Mouse (Mus musculus): Measurements from ENCODE around the gene Trpc1.

DNA sequence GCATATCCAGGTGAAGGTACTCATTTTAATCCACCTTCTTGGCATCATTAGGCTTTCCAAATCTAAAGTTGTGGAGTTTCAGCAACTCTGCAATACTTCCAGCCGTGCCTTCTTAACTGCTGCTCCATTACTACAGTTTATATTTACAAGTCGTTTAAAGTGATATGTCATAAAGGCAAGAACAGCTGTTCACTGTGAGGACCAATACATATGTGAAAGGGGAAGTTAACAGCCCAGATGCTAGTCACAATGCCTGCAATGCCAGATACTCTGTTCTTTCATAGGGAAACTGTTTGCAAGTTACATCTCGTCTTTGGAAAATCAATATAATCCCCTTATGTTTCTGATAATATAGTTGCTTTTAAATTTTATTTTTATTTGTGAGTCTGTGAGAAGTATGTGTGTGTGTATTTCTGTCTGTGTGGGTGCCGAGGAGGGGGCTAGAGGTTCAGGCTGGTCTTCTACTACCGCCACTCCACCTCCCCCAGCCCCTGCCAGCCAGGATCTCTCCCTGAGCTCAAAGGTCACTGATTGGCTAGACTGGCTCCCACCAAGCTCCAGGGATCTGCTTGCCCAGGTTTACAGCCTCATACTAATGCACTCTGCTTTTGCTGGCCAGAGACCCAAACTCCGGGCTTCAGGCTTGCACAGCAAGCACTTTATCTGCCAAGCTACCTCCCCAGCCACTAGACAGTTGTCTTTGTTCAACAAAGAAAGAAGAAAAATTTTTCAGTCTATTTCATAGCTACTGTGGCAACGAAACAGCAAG lies 5.1 kb downstream of the Trpc1 start:
- TF ChIP-seq ZNF384 (IDR thresholded peaks at IDR 0.05; ENCODE audit: low read depth, low read length) (no peak), ZC3H11A (IDR thresholded peaks at IDR 0.05; ENCODE audit: borderline replicate concordance, low read depth, low read length) (no peak), MAFK (IDR thresholded peaks at IDR 0.05; ENCODE audit: insufficient read depth, low read depth, low read length) (no peak), CHD2 (IDR thresholded peaks at IDR 0.05; ENCODE audit: low read depth, low read length) (no peak), HCFC1 (IDR thresholded peaks at IDR 0.05; ENCODE audit: borderline replicate concordance, insufficient read depth, low read length) (no peak)

Data from ES-E14 (cell line).